Mouse (Mus musculus): ENCODE results near the gene Aspdh.

GRCm38 (mm10) chr7:44460767-44461502, 4.3 kb upstream of the Aspdh start:
- no peak for TF ChIP-seq POLR2A (IDR thresholded peaks at IDR 0.05; ENCODE audit: borderline replicate concordance, low read depth, low read length)
- TF ChIP-seq CTCF (IDR thresholded peaks at IDR 0.05; ENCODE audit: low read depth, low read length): no peak
